8 mouse cellular contexts compared by ENCODE assay signal in the genomic region with DNA sequence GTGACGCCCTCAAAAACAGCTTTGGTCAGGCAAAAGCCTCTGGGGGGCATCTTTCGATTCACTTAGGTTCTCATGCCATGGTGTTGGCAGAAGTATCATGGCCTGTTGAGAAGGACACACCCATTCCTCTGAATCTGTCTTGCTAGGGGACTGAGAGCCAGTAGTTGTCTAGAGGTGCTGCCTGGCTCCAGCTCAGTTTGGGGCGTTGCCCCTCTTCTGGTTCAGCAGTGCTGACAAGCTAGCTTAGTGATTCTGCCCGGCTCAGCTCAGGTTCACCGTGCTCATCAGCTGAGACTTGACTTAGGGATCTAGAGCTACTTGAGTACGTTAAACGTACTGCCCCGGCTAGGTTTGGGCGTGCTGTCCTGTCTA. TPM values are rescaled to one million over a fixed set of nuclear protein-coding genes. Genes with fewer than 3 reads are reported as not detected.
A peak's percentile ranks its signal among the peaks of the same experiment; 100 is the strongest.
DNase-seq lines count a peak whose midpoint lies in the region; ATAC-seq and TF ChIP-seq lines count a peak whose summit lies in the region.

No protein-coding gene starts in this region.

- H3K27me3 ChIP-seq in stomach, embryonic 14.5 days (ENCODE audit: control insufficient read depth, insufficient read depth, low read length): no peaks in the 10 kb centered on the region
- peaks cover 3% of the 10 kb centered on the region; the same call in 1 of the 2 replicates for H3K27me3 ChIP-seq in cerebellum, adult 2 months (ENCODE audit: control insufficient read depth, insufficient read depth, low read length)

- TF ChIP-seq POLR2A in cerebellum, adult 2 months (IDR thresholded peaks at IDR 0.05; ENCODE audit: borderline replicate concordance, insufficient read depth, low read length): no peak

- H3K4me2 ChIP-seq in stomach, embryonic 14.5 days (replicated peaks; ENCODE audit: low read depth, low read length): peak overlapping the region; percentile 94

- peak; percentile 29 to 42; a peak in 2 of 4 replicates for ATAC-seq in hematopoietic stem cell, adult 5-6 weeks (replicated peaks in 1 of 2; ENCODE audit: insufficient read depth in 1 of 2, low FRiP score in 2 of 2, low TSS enrichment in 1 of 2, low read depth in 1 of 2, poor library complexity in 2 of 2, severe bottlenecking in 2 of 2)
- peak; percentile 31 for ATAC-seq in megakaryocyte, adult 5-6 weeks (ENCODE audit: poor library complexity, severe bottlenecking)
- ATAC-seq in stomach, embryonic 14.5 days (ENCODE audit: insufficient number of reproducible peaks, insufficient read depth, low FRiP score, low read depth): no peak; the same call in 1 of the 2 replicates

- H3K9me3 ChIP-seq in stomach, embryonic 14.5 days (ENCODE audit: control insufficient read depth, low read depth, low read length): no peaks in the 10 kb centered on the region

- peak overlapping the region; percentile 22; the same call in 1 of the 2 replicates for H3K9ac ChIP-seq in stomach, embryonic 14.5 days (replicated peaks; ENCODE audit: low read depth, low read length)

- intact Hi-C loops in gastrocnemius, adult 2 months (cut with DNase I): no loop called here

- H3K4me1 ChIP-seq in stomach, embryonic 14.5 days (ENCODE audit: control insufficient read depth, insufficient read depth, low read length): no peaks in the 10 kb centered on the region
- no peaks in the 10 kb centered on the region for H3K4me1 ChIP-seq in cerebellum, adult 2 months (ENCODE audit: control insufficient read depth, insufficient read depth, low read length)

- DNase-seq in gastrocnemius, adult 2 months: no peak
- DNase-seq in gastrocnemius, adult 8-10 months (ENCODE audit: low spot score in 2 of 2): no peak
- peak; percentile 76 for DNase-seq in ES-CJ7 (ENCODE audit: low read depth, low spot score)
- DNase-seq in cerebellum, adult 2 months: no peak
- no peak for DNase-seq in adrenal gland, postnatal 10 days

- 18% methylated on average over 9 of the region's 9 CpGs for WGBS in stomach, embryonic 14.5 days
- WGBS in cerebellum, adult 2 months: 16% methylated on average over 9 of the region's 9 CpGs

- H3K36me3 ChIP-seq in stomach, embryonic 14.5 days (ENCODE audit: control insufficient read depth, insufficient read depth, low read length): no peaks in the 10 kb centered on the region

- H3K27ac ChIP-seq in gastrocnemius, adult 2 months: peak overlapping the region; percentile 74
- H3K27ac ChIP-seq in stomach, embryonic 14.5 days (ENCODE audit: low read length): no peak overlapping the region
- H3K27ac ChIP-seq in cerebellum, adult 2 months (ENCODE audit: insufficient read depth, low read length): no peak overlapping the region

- TF ChIP-seq CTCF in gastrocnemius, adult 2 months (IDR thresholded peaks at IDR 0.05): no peak
- no peak for TF ChIP-seq CTCF in cerebellum, adult 2 months (IDR thresholded peaks at IDR 0.05; ENCODE audit: borderline replicate concordance, insufficient read depth, low read depth, low read length)

- peak overlapping the region; percentile 74 for H3K4me3 ChIP-seq in gastrocnemius, adult 2 months
- H3K4me3 ChIP-seq in stomach, embryonic 14.5 days (ENCODE audit: low read depth, low read length): peak overlapping the region; percentile 58
- no peak overlapping the region for H3K4me3 ChIP-seq in cerebellum, adult 2 months (replicated peaks; ENCODE audit: insufficient read depth, low read depth, low read length)

RNA-seq across cellular contexts. Expression of a gene that starts 0.5 kb away (rescaled TPM):
- total RNA-seq in gastrocnemius, adult 2 months (2021): 1 to 10 TPM; 1.9 to 2.2 TPM
- total RNA-seq in gastrocnemius, adult 8-10 months (2022): 1 to 10 TPM in 3 of 4 experiments, under 1 TPM in 1; 0.46 to 1.6 (median 1.3) TPM
- 99.6 and 106 TPM in 2 replicates for total RNA-seq in hematopoietic stem cell, adult 5-6 weeks (2017)
- total RNA-seq in megakaryocyte, adult 5-6 weeks (2015): 87.8 and 90.2 TPM in 2 replicates
- total RNA-seq in megakaryocyte, adult 5-6 weeks (2017): 157 and 178 TPM in 2 replicates
- 3.2 and 3.7 TPM in 2 replicates for polyA plus RNA-seq in stomach, embryonic 14.5 days (2014; fragmentation: Nextera tagmentation; extraction: Ambion mirVana)
- 0.68 and 0.77 TPM in 2 replicates for polyA plus RNA-seq in cerebellum, adult 2 months (2012; rRNA removed)
- 1 to 10 TPM; 8.2 to 8.3 TPM for total RNA-seq in adrenal gland, postnatal 10 days (2021)

RNA-seq across cellular contexts. Expression of a gene that starts 51.4 kb away (rescaled TPM):
- under 1 TPM in 1 of 2 experiments, not detected in 1; 0.06 TPM for total RNA-seq in gastrocnemius, adult 2 months (2021)
- under 1 TPM; 0.07 to 0.13 (median 0.10) TPM for total RNA-seq in gastrocnemius, adult 8-10 months (2022)
- total RNA-seq in hematopoietic stem cell, adult 5-6 weeks (2017): 0.30 and 0.75 TPM in 2 replicates
- 0.30 and 0.54 TPM in 2 replicates for total RNA-seq in megakaryocyte, adult 5-6 weeks (2015)
- total RNA-seq in megakaryocyte, adult 5-6 weeks (2017): 0.04 TPM in 1 of 2 replicates, not detected in the other
- polyA plus RNA-seq in stomach, embryonic 14.5 days (2014; fragmentation: Nextera tagmentation; extraction: Ambion mirVana): 0.43 and 0.83 TPM in 2 replicates
- 241 and 269 TPM in 2 replicates for polyA plus RNA-seq in cerebellum, adult 2 months (2012; rRNA removed)
- 1 to 10 TPM; 4.3 to 5.0 TPM for total RNA-seq in adrenal gland, postnatal 10 days (2021)

Comparison
In these comparisons a context has a peak if more than half of its experiments do, and no peak if none do; other contexts are left out.
1. RNA of a gene that starts 0.5 kb away (total RNA-seq): 87.8 to 178 TPM in megakaryocyte, adult 5-6 weeks and 99.6 to 106 TPM in hematopoietic stem cell, adult 5-6 weeks; 8.2 to 8.3 TPM in adrenal gland, postnatal 10 days, 1.9 to 2.2 TPM in gastrocnemius, adult 2 months and 0.46 to 1.6 TPM in gastrocnemius, adult 8-10 months; every median in the first group is over 4 times any median in the second.